In the genomic region with DNA sequence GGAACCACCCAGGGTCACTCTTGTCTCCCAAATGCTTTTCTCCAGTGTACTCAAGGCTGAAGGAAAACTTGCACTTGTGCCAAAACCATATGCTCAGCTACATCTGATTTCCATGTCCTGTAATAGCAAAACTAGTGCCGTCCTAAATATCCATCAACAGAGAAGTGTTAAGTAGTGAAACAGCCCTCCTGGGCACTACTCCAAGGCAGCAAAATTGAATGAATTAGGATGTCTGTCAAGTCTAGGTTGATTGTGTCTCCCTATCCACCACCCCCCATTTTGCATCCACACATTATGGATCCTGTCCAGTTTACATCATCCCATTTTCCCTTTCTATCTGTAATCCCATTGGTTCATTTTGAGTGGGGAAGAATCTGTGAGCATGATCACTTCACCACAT, we compare ENCODE assay signal across 28 mouse cellular contexts. TPM values are rescaled to one million over a fixed set of nuclear protein-coding genes. Genes with fewer than 3 reads are reported as not detected.
DNase-seq lines count a peak whose midpoint lies in the region; ATAC-seq lines count a peak whose summit lies in the region.
"Had no signal": no experiment of that assay in that cellular context is flagged by ENCODE, and none has a peak within 500 bp of the region (broad histone marks: within the 10 kb centered on the region; RNA-seq: fewer than 3 reads in every experiment).

No protein-coding gene starts in this region.

- ATAC-seq in embryonic facial prominence, embryonic 14.5 days (ENCODE audit: low read depth), result no peak
- peak; percentile 64; the same call in 1 of the 2 replicates for ATAC-seq in forebrain, embryonic 15.5 days (replicated peaks)
- ATAC-seq in forebrain, embryonic 11.5 days (replicated peaks; ENCODE audit: low FRiP score), result no peak
- ATAC-seq in midbrain, embryonic 11.5 days (ENCODE audit: low FRiP score), result no peak
- ATAC-seq in midbrain, embryonic 13.5 days, result no peak
- peak; percentile 89 for ATAC-seq in forebrain, embryonic 16.5 days
- ATAC-seq: intestine, embryonic 15.5 days; Patski had no signal

- no peaks in the 10 kb centered on the region for H3K27me3 ChIP-seq in embryonic facial prominence, embryonic 14.5 days (replicated peaks; ENCODE audit: control insufficient read depth, insufficient read depth, low read length)
- H3K27me3 ChIP-seq in embryonic facial prominence, embryonic 10.5 days (replicated peaks; ENCODE audit: low read depth, poor library complexity, severe bottlenecking), result no peaks in the 10 kb centered on the region
- no peaks in the 10 kb centered on the region for H3K27me3 ChIP-seq in forebrain, embryonic 15.5 days
- no peaks in the 10 kb centered on the region for H3K27me3 ChIP-seq in forebrain, embryonic 11.5 days (ENCODE audit: control insufficient read depth, insufficient read depth, low read length)
- no peaks in the 10 kb centered on the region for H3K27me3 ChIP-seq in midbrain, embryonic 11.5 days (ENCODE audit: control insufficient read depth, insufficient read depth, low read length)
- H3K27me3 ChIP-seq in midbrain, embryonic 13.5 days, result no peaks in the 10 kb centered on the region
- no peaks in the 10 kb centered on the region for H3K27me3 ChIP-seq in forebrain, embryonic 16.5 days (replicated peaks; ENCODE audit: control insufficient read depth, insufficient read depth, low read length)
- H3K27me3 ChIP-seq: embryonic facial prominence, embryonic 12.5 days; heart, embryonic 12.5 days; heart, embryonic 15.5 days; hindbrain, embryonic 15.5 days; intestine, embryonic 15.5 days had no signal

- no peak overlapping the region for H3K4me2 ChIP-seq in embryonic facial prominence, embryonic 14.5 days (ENCODE audit: low read depth, low read length)
- H3K4me2 ChIP-seq in forebrain, embryonic 15.5 days (replicated peaks), result no peak overlapping the region
- no peak overlapping the region for H3K4me2 ChIP-seq in forebrain, embryonic 11.5 days (ENCODE audit: low read depth, low read length, severe bottlenecking)
- H3K4me2 ChIP-seq in midbrain, embryonic 11.5 days, result no peak overlapping the region
- no peak overlapping the region for H3K4me2 ChIP-seq in midbrain, embryonic 13.5 days (replicated peaks)
- no peak overlapping the region for H3K4me2 ChIP-seq in forebrain, embryonic 16.5 days (ENCODE audit: low read length)
- H3K4me2 ChIP-seq: embryonic facial prominence, embryonic 12.5 days; heart, embryonic 12.5 days; heart, embryonic 15.5 days; hindbrain, embryonic 15.5 days; intestine, embryonic 15.5 days had no signal

- no peaks in the 10 kb centered on the region for H3K4me1 ChIP-seq in embryonic facial prominence, embryonic 14.5 days (ENCODE audit: control insufficient read depth, insufficient read depth, low read length)
- H3K4me1 ChIP-seq in embryonic facial prominence, embryonic 10.5 days, result no peaks in the 10 kb centered on the region
- H3K4me1 ChIP-seq in forebrain, embryonic 15.5 days, result peaks cover 5% of the 10 kb centered on the region
- no peaks in the 10 kb centered on the region for H3K4me1 ChIP-seq in forebrain, embryonic 11.5 days (replicated peaks; ENCODE audit: control insufficient read depth, insufficient read depth, low read length)
- H3K4me1 ChIP-seq in midbrain, embryonic 11.5 days (ENCODE audit: control insufficient read depth, insufficient read depth, low read length), result no peaks in the 10 kb centered on the region
- no peaks in the 10 kb centered on the region for H3K4me1 ChIP-seq in midbrain, embryonic 13.5 days (replicated peaks)
- H3K4me1 ChIP-seq in forebrain, embryonic 16.5 days (replicated peaks; ENCODE audit: control insufficient read depth, insufficient read depth, low read length), result peaks cover 5% of the 10 kb centered on the region; the same call in 1 of the 2 replicates
- H3K4me1 ChIP-seq: embryonic facial prominence, embryonic 12.5 days; heart, embryonic 12.5 days; heart, embryonic 15.5 days; hindbrain, embryonic 15.5 days; intestine, embryonic 15.5 days had no signal

- H3K36me3 ChIP-seq in embryonic facial prominence, embryonic 14.5 days (ENCODE audit: control insufficient read depth, insufficient read depth, low read length), result no peaks in the 10 kb centered on the region
- H3K36me3 ChIP-seq in embryonic facial prominence, embryonic 10.5 days (replicated peaks), result no peaks in the 10 kb centered on the region
- H3K36me3 ChIP-seq in forebrain, embryonic 15.5 days, result no peaks in the 10 kb centered on the region
- no peaks in the 10 kb centered on the region for H3K36me3 ChIP-seq in forebrain, embryonic 11.5 days (ENCODE audit: control insufficient read depth, insufficient read depth, low read length)
- H3K36me3 ChIP-seq in midbrain, embryonic 11.5 days (ENCODE audit: control insufficient read depth, insufficient read depth, low read length), result no peaks in the 10 kb centered on the region
- no peaks in the 10 kb centered on the region for H3K36me3 ChIP-seq in midbrain, embryonic 13.5 days
- no peaks in the 10 kb centered on the region for H3K36me3 ChIP-seq in forebrain, embryonic 16.5 days (ENCODE audit: control insufficient read depth, insufficient read depth)
- H3K36me3 ChIP-seq: embryonic facial prominence, embryonic 12.5 days; heart, embryonic 12.5 days; heart, embryonic 15.5 days; hindbrain, embryonic 15.5 days; intestine, embryonic 15.5 days had no signal

- no peak overlapping the region for H3K4me3 ChIP-seq in embryonic facial prominence, embryonic 14.5 days (ENCODE audit: low read depth, low read length)
- no peak overlapping the region for H3K4me3 ChIP-seq in embryonic facial prominence, embryonic 10.5 days
- H3K4me3 ChIP-seq in forebrain, embryonic 15.5 days, result no peak overlapping the region
- H3K4me3 ChIP-seq in forebrain, embryonic 11.5 days (ENCODE audit: low read depth, low read length), result no peak overlapping the region
- H3K4me3 ChIP-seq in midbrain, embryonic 11.5 days (ENCODE audit: low read depth, low read length), result no peak overlapping the region
- no peak overlapping the region for H3K4me3 ChIP-seq in midbrain, embryonic 13.5 days (replicated peaks)
- H3K4me3 ChIP-seq in forebrain, embryonic 16.5 days (replicated peaks; ENCODE audit: low read length), result no peak overlapping the region
- H3K4me3 ChIP-seq: embryonic facial prominence, embryonic 12.5 days; erythroblast, embryonic 14.5 days; gastrocnemius, adult 2 months; heart, embryonic 12.5 days; heart, embryonic 15.5 days; hindbrain, embryonic 15.5 days; intestine, embryonic 15.5 days had no signal

- peaks cover 3% of the 10 kb centered on the region; the same call in 1 of the 2 replicates for H3K9me3 ChIP-seq in embryonic facial prominence, embryonic 14.5 days (ENCODE audit: control insufficient read depth, low read length)
- H3K9me3 ChIP-seq in embryonic facial prominence, embryonic 10.5 days, result no peaks in the 10 kb centered on the region
- no peaks in the 10 kb centered on the region for H3K9me3 ChIP-seq in forebrain, embryonic 15.5 days
- no peaks in the 10 kb centered on the region for H3K9me3 ChIP-seq in forebrain, embryonic 11.5 days (ENCODE audit: control insufficient read depth, low read length)
- H3K9me3 ChIP-seq in midbrain, embryonic 11.5 days (ENCODE audit: control insufficient read depth, low read length), result no peaks in the 10 kb centered on the region
- H3K9me3 ChIP-seq in midbrain, embryonic 13.5 days, result no peaks in the 10 kb centered on the region
- peaks cover 4% of the 10 kb centered on the region; the same call in 1 of the 2 replicates for H3K9me3 ChIP-seq in forebrain, embryonic 16.5 days (ENCODE audit: control insufficient read depth, low read length)
- H3K9me3 ChIP-seq: heart, embryonic 15.5 days; hindbrain, embryonic 15.5 days; intestine, embryonic 15.5 days had no signal

- H3K27ac ChIP-seq in embryonic facial prominence, embryonic 14.5 days (replicated peaks; ENCODE audit: low read depth, low read length), result no peak overlapping the region
- H3K27ac ChIP-seq in embryonic facial prominence, embryonic 10.5 days (replicated peaks), result no peak overlapping the region
- no peak overlapping the region for H3K27ac ChIP-seq in forebrain, embryonic 15.5 days (replicated peaks)
- no peak overlapping the region for H3K27ac ChIP-seq in forebrain, embryonic 11.5 days (ENCODE audit: low read depth, low read length)
- no peak overlapping the region for H3K27ac ChIP-seq in midbrain, embryonic 11.5 days (ENCODE audit: low read depth, low read length)
- no peak overlapping the region for H3K27ac ChIP-seq in midbrain, embryonic 13.5 days
- H3K27ac ChIP-seq in forebrain, embryonic 16.5 days (ENCODE audit: low read length), result no peak overlapping the region
- H3K27ac ChIP-seq: embryonic facial prominence, embryonic 12.5 days; gastrocnemius, adult 2 months; heart, embryonic 15.5 days; hindbrain, embryonic 15.5 days; intestine, embryonic 15.5 days had no signal

- peak; percentile 28 for DNase-seq in embryonic facial prominence, embryonic 14.5 days (ENCODE audit: low spot score)
- no peak for DNase-seq in embryonic facial prominence, embryonic 10.5 days (ENCODE audit: low spot score)
- no peak for DNase-seq in forebrain, embryonic 11.5 days (ENCODE audit: low spot score)
- DNase-seq in midbrain, embryonic 11.5 days (ENCODE audit: low spot score, missing footprints), result peak; percentile 49
- DNase-seq in adrenal gland, postnatal 25 days, result no peak
- DNase-seq: adrenal gland, postnatal 10 days; cerebellum, adult 11-12 months; cerebellum, adult 9-10 months; cerebellum, postnatal 14 days; gastrocnemius, adult 2 months; gastrocnemius, postnatal 14 days; heart, adult 18-20 months; heart, postnatal 10 days; heart, postnatal 4 days; kidney, adult 11 months; kidney, adult 8-10 months had no signal

- WGBS in embryonic facial prominence, embryonic 14.5 days, result 40% methylated on average over 1 of the region's 1 CpGs
- WGBS in embryonic facial prominence, embryonic 10.5 days, result 91% methylated on average over 1 of the region's 1 CpGs
- WGBS in forebrain, embryonic 15.5 days, result 26% methylated on average over 1 of the region's 1 CpGs
- 89% methylated on average over 1 of the region's 1 CpGs for WGBS in forebrain, embryonic 11.5 days
- 84% methylated on average over 1 of the region's 1 CpGs for WGBS in midbrain, embryonic 11.5 days
- 83% methylated on average over 1 of the region's 1 CpGs for WGBS in midbrain, embryonic 13.5 days
- WGBS in forebrain, embryonic 16.5 days, result 23% methylated on average over 1 of the region's 1 CpGs

- no peak overlapping the region for H3K9ac ChIP-seq in embryonic facial prominence, embryonic 14.5 days (ENCODE audit: low read depth, low read length)
- no peak overlapping the region for H3K9ac ChIP-seq in forebrain, embryonic 15.5 days (replicated peaks)
- no peak overlapping the region for H3K9ac ChIP-seq in forebrain, embryonic 11.5 days (ENCODE audit: low read length)
- no peak overlapping the region for H3K9ac ChIP-seq in midbrain, embryonic 11.5 days (ENCODE audit: low read length)
- H3K9ac ChIP-seq in midbrain, embryonic 13.5 days (replicated peaks), result no peak overlapping the region
- no peak overlapping the region for H3K9ac ChIP-seq in forebrain, embryonic 16.5 days (replicated peaks; ENCODE audit: low read depth, low read length)
- H3K9ac ChIP-seq: embryonic facial prominence, embryonic 12.5 days; heart, embryonic 12.5 days; heart, embryonic 15.5 days; hindbrain, embryonic 15.5 days; intestine, embryonic 15.5 days had no signal

RNA-seq across cellular contexts. Expression of a gene that starts 16.2 kb away (rescaled TPM):
- 2.1 and 2.5 TPM in 2 replicates for polyA plus RNA-seq in embryonic facial prominence, embryonic 14.5 days (2014; fragmentation: Nextera tagmentation; extraction: Ambion mirVana)
- 2.0 and 3.0 TPM in 2 replicates for polyA plus RNA-seq in embryonic facial prominence, embryonic 10.5 days (2016; fragmentation: Nextera tagmentation; extraction: Ambion mirVana)
- 0.11 and 0.31 TPM in 2 replicates for polyA plus RNA-seq in forebrain, embryonic 15.5 days (2015; fragmentation: Nextera tagmentation; extraction: Ambion mirVana)
- 1.8 and 2.3 TPM in 2 replicates for polyA plus RNA-seq in forebrain, embryonic 11.5 days (2014; fragmentation: Nextera tagmentation; extraction: Ambion mirVana)
- polyA plus RNA-seq in midbrain, embryonic 11.5 days (2014; fragmentation: Nextera tagmentation; extraction: Ambion mirVana), result 3.1 and 3.4 TPM in 2 replicates
- 1.4 and 1.8 TPM in 2 replicates for polyA plus RNA-seq in midbrain, embryonic 13.5 days (2015; fragmentation: Nextera tagmentation; extraction: Ambion mirVana)
- polyA plus RNA-seq in forebrain, embryonic 16.5 days (2015; fragmentation: Nextera tagmentation; extraction: Ambion mirVana), result 0.10 and 0.32 TPM in 2 replicates
- total RNA-seq in adrenal gland, postnatal 25 days (2021), result 0.15 TPM in 1 of 2 replicates, not detected in the other
- polyA plus RNA-seq: erythroblast, embryonic 14.5 days had no signal

RNA-seq across cellular contexts. Expression of a gene that starts 17.5 kb away (rescaled TPM):
- 0.95 and 1.8 TPM in 2 replicates for polyA plus RNA-seq in embryonic facial prominence, embryonic 14.5 days (2014; fragmentation: Nextera tagmentation; extraction: Ambion mirVana)
- 1.6 and 2.2 TPM in 2 replicates for polyA plus RNA-seq in embryonic facial prominence, embryonic 10.5 days (2016; fragmentation: Nextera tagmentation; extraction: Ambion mirVana)
- polyA plus RNA-seq in forebrain, embryonic 15.5 days (2015; fragmentation: Nextera tagmentation; extraction: Ambion mirVana), result 0.27 and 0.45 TPM in 2 replicates
- polyA plus RNA-seq in forebrain, embryonic 11.5 days (2014; fragmentation: Nextera tagmentation; extraction: Ambion mirVana), result 1.5 and 2.0 TPM in 2 replicates
- 1.7 TPM in 2 replicates for polyA plus RNA-seq in midbrain, embryonic 11.5 days (2014; fragmentation: Nextera tagmentation; extraction: Ambion mirVana)
- 0.37 and 1.8 TPM in 2 replicates for polyA plus RNA-seq in midbrain, embryonic 13.5 days (2015; fragmentation: Nextera tagmentation; extraction: Ambion mirVana)
- 0.38 TPM in 1 of 2 replicates, not detected in the other for polyA plus RNA-seq in forebrain, embryonic 16.5 days (2015; fragmentation: Nextera tagmentation; extraction: Ambion mirVana)
- total RNA-seq in adrenal gland, postnatal 25 days (2021), result not detected in 2 replicates
- total RNA-seq: adrenal gland, adult 18-20 months; adrenal gland, postnatal 10 days; ES-E14; gastrocnemius, adult 2 months; gastrocnemius, postnatal 14 days; heart, adult 18-20 months; heart, postnatal 4 days had no signal
- polyA plus RNA-seq: erythroblast, embryonic 14.5 days; heart, embryonic 12.5 days had no signal

Comparison
In these comparisons a context has a peak if more than half of its experiments do, and no peak if none do; other contexts are left out.
1. ATAC-seq: peak in forebrain, embryonic 15.5 days (single experiment) and forebrain, embryonic 16.5 days (single experiment); none in embryonic facial prominence, embryonic 14.5 days (single experiment), forebrain, embryonic 11.5 days (single experiment), midbrain, embryonic 11.5 days (single experiment) and midbrain, embryonic 13.5 days (single experiment).
2. DNase-seq: peak in embryonic facial prominence, embryonic 14.5 days (single experiment) and midbrain, embryonic 11.5 days (single experiment); none in embryonic facial prominence, embryonic 10.5 days (single experiment), forebrain, embryonic 11.5 days (single experiment) and adrenal gland, postnatal 25 days (single experiment).